Comparison of ENCODE assay signal across 12 mouse cellular contexts in genomic region chr17:80789000-80789399, GRCm38 (mm10).
DNase-seq lines count a peak whose midpoint lies in the region; ATAC-seq lines count a peak whose summit lies in the region.
"Had no signal": no experiment of that assay in that cellular context is flagged by ENCODE, and none has a peak within 500 bp of the region (broad histone marks: within the 10 kb centered on the region; RNA-seq: fewer than 3 reads in every experiment).

No protein-coding gene starts in this region.

- 68% methylated on average over 3 of the region's 3 CpGs for WGBS in kidney, embryonic 14.5 days
- 75% methylated on average over 3 of the region's 3 CpGs for WGBS in kidney, embryonic 16.5 days

- H3K4me1 ChIP-seq in kidney, embryonic 14.5 days (ENCODE audit: control insufficient read depth, insufficient read depth, low read length): peaks cover 5% of the 10 kb centered on the region; the same call in 1 of the 2 replicates
- peaks cover 36% of the 10 kb centered on the region for H3K4me1 ChIP-seq in kidney, embryonic 16.5 days (ENCODE audit: insufficient read depth, low read length)
- H3K4me1 ChIP-seq: neural tube, embryonic 13.5 days had no signal

- no peak overlapping the region for H3K4me3 ChIP-seq in kidney, embryonic 14.5 days (ENCODE audit: low read length)
- no peak overlapping the region for H3K4me3 ChIP-seq in kidney, embryonic 16.5 days (ENCODE audit: low read length)
- H3K4me3 ChIP-seq: embryonic facial prominence, embryonic 13.5 days; neural tube, embryonic 13.5 days had no signal

- H3K9ac ChIP-seq in kidney, embryonic 14.5 days (ENCODE audit: low read depth, low read length): no peak overlapping the region
- no peak overlapping the region for H3K9ac ChIP-seq in kidney, embryonic 16.5 days (replicated peaks; ENCODE audit: low read length)
- H3K9ac ChIP-seq: embryonic facial prominence, embryonic 13.5 days; liver, embryonic 14.5 days; neural tube, embryonic 13.5 days had no signal

- intact Hi-C loops in left cerebral cortex, postnatal 4 days (cut with DNase I): no loop called here

- ATAC-seq in kidney, embryonic 14.5 days (ENCODE audit: low FRiP score, low TSS enrichment): no peak
- no peak for ATAC-seq in kidney, embryonic 16.5 days (ENCODE audit: low FRiP score, low TSS enrichment)

- peak; percentile 39 for DNase-seq in adrenal gland, postnatal 10 days
- DNase-seq in adrenal gland, adult 18-20 months (ENCODE audit: low spot score in 2 of 2): no peak
- DNase-seq in kidney, adult 9 months: peak; percentile 62
- peak; percentile 46 for DNase-seq in lung, postnatal 25 days (ENCODE audit: low spot score)
- no peak for DNase-seq in layer of hippocampus, postnatal 10 days (ENCODE audit: low spot score in 2 of 2)
- DNase-seq in left cerebral cortex, postnatal 4 days: no peak
- DNase-seq: cerebellum, postnatal 36 days had no signal

- H3K36me3 ChIP-seq in kidney, embryonic 14.5 days (ENCODE audit: control insufficient read depth, insufficient read depth, low read length): no peaks in the 10 kb centered on the region
- no peaks in the 10 kb centered on the region for H3K36me3 ChIP-seq in kidney, embryonic 16.5 days (ENCODE audit: insufficient read depth, low read length)
- H3K36me3 ChIP-seq: embryonic facial prominence, embryonic 13.5 days; neural tube, embryonic 13.5 days had no signal

- H3K27me3 ChIP-seq in kidney, embryonic 14.5 days (ENCODE audit: control insufficient read depth, insufficient read depth, low read length): no peaks in the 10 kb centered on the region
- H3K27me3 ChIP-seq in kidney, embryonic 16.5 days (ENCODE audit: insufficient read depth, low read length): no peaks in the 10 kb centered on the region
- H3K27me3 ChIP-seq: embryonic facial prominence, embryonic 13.5 days; neural tube, embryonic 13.5 days had no signal

- H3K9me3 ChIP-seq in kidney, embryonic 14.5 days (ENCODE audit: control insufficient read depth, low read length): no peaks in the 10 kb centered on the region
- no peaks in the 10 kb centered on the region for H3K9me3 ChIP-seq in kidney, embryonic 16.5 days (ENCODE audit: low read length)
- H3K9me3 ChIP-seq: embryonic facial prominence, embryonic 13.5 days; neural tube, embryonic 13.5 days had no signal

- no peak overlapping the region for H3K4me2 ChIP-seq in kidney, embryonic 14.5 days (replicated peaks; ENCODE audit: low read depth, low read length)
- H3K4me2 ChIP-seq in kidney, embryonic 16.5 days (replicated peaks; ENCODE audit: low read depth, low read length): no peak overlapping the region
- H3K4me2 ChIP-seq: embryonic facial prominence, embryonic 13.5 days; neural tube, embryonic 13.5 days had no signal

- no peak overlapping the region for H3K27ac ChIP-seq in kidney, embryonic 14.5 days (ENCODE audit: low read depth, low read length)
- peak overlapping the region; percentile 43; the same call in 1 of the 2 replicates for H3K27ac ChIP-seq in kidney, embryonic 16.5 days (ENCODE audit: low read length)
- H3K27ac ChIP-seq: embryonic facial prominence, embryonic 13.5 days; liver, embryonic 14.5 days; neural tube, embryonic 13.5 days had no signal

Comparison
In these comparisons a context has a peak if more than half of its experiments do, and no peak if none do; other contexts are left out.
1. DNase-seq: peak in adrenal gland, postnatal 10 days (single experiment), kidney, adult 9 months (single experiment) and lung, postnatal 25 days (single experiment); none in adrenal gland, adult 18-20 months (0 of 2), layer of hippocampus, postnatal 10 days (0 of 2) and left cerebral cortex, postnatal 4 days (single experiment).